Mouse (Mus musculus): ENCODE measurements around the gene Srarp. TPM values are rescaled to one million over a fixed set of nuclear protein-coding genes. Genes with fewer than 3 reads are reported as not detected.

Srarp gene
- total RNA-seq, 2 experiments from 2014 or later = 0.34 to 0.43 TPM

- intact Hi-C loops (cut with DNase I) = loop anchor here (5.0 kb wide), 1 partner anchor 444 kb away; no protein-coding TSS in a partner anchor
- DNase-seq = no peak
Observed at GRCm38 (mm10) chr4:141397861-141398260, 38.0 kb downstream of the Srarp start.

GRCm38 (mm10) chr4:141394751-141395150 is 41.2 kb downstream of the Srarp start:
- DNase-seq = no peak
- intact Hi-C loops (cut with DNase I) = loop anchor here (5.0 kb wide), 1 partner anchor 448 kb away; no protein-coding TSS in a partner anchor

GRCm38 (mm10) chr4:141391293-141391692 is 44.6 kb downstream of the Srarp start:
- intact Hi-C loops (cut with DNase I) = no loop called here

GRCm38 (mm10) chr4:141389366-141390150 is 46.3 kb downstream of the Srarp start:
- intact Hi-C loops (cut with DNase I) = loop anchor here (5.0 kb wide), 1 partner anchor 183 kb away; no protein-coding TSS in a partner anchor
- DNase-seq = no peak

More at GRCm38 (mm10) chr4:141391293-141391692, 44.6 kb downstream of the Srarp start:
- DNase-seq = no peak

- no peak for DNase-seq
- intact Hi-C loops (cut with DNase I) = loop anchor here (5.0 kb wide), 1 partner anchor 184 kb away; no protein-coding TSS in a partner anchor
Observed at GRCm38 (mm10) chr4:141387933-141388332, 48.0 kb downstream of the Srarp start.

- intact Hi-C loops (cut with DNase I) = loop anchor here (5.0 kb wide), 1 partner anchor 185 kb away; no protein-coding TSS in a partner anchor
- peak; percentile 72 to 86 for DNase-seq
Observed at GRCm38 (mm10) chr4:141387093-141387784, 48.7 kb downstream of the Srarp start.

GRCm38 (mm10) chr4:141386150-141386549 is 49.8 kb downstream of the Srarp start:
- intact Hi-C loops (cut with DNase I) = loop anchor here (5.0 kb wide), 1 partner anchor 186 kb away; no protein-coding TSS in a partner anchor
- no peak for DNase-seq

- intact Hi-C loops (cut with DNase I) = loop anchor here (5.0 kb wide), 1 partner anchor 187 kb away; no protein-coding TSS in a partner anchor
- DNase-seq = peak in 1 of 2 experiments; percentile 60
Observed at GRCm38 (mm10) chr4:141385275-141385674, 50.6 kb downstream of the Srarp start.

Other genes starting within 250 kb of the Srarp start
- gene Rsg1, start 222.1 kb downstream of the Srarp start, total RNA-seq (2021) = under 1 TPM; 0.68 to 0.86 TPM
- 10 to 100 TPM; 20.7 TPM for gene Arhgef19, start 196.6 kb downstream of the Srarp start, total RNA-seq (2021)
- gene Epha2, start 134.9 kb downstream of the Srarp start, total RNA-seq (2021) = 1 to 10 TPM; 8.0 to 8.9 TPM
- under 1 TPM; 0.15 to 0.65 TPM for gene Fam131c, start 67.9 kb downstream of the Srarp start, total RNA-seq (2021)
- not detected for gene Clcnka, start 37.4 kb downstream of the Srarp start, total RNA-seq (2021)
- gene Clcnkb, start 20.1 kb downstream of the Srarp start, total RNA-seq (2021) = 1 to 10 TPM in 1 of 2 experiments, under 1 TPM in 1; 0.83 to 1.5 TPM
- 100 to 1,000 TPM; 760 to 902 TPM for gene Hspb7, start 15.3 kb downstream of the Srarp start, total RNA-seq (2021)
- 10 to 100 TPM; 20.8 to 21.2 TPM for gene Zbtb17, start 8.5 kb upstream of the Srarp start, total RNA-seq (2021)
- gene Spen, start 102.5 kb upstream of the Srarp start, total RNA-seq (2021) = 10 to 100 TPM; 33.8 to 34.0 TPM
- 100 to 1,000 TPM; 299 to 338 TPM for gene Fblim1, start 170.0 kb upstream of the Srarp start, total RNA-seq (2021)
- 10 to 100 TPM; 30.1 to 35.4 TPM for gene Tmem82, start 182.5 kb upstream of the Srarp start, total RNA-seq (2021)
- gene Slc25a34, start 187.7 kb upstream of the Srarp start, total RNA-seq (2021) = 100 to 1,000 TPM; 121 TPM
- gene Plekhm2, start 228.8 kb upstream of the Srarp start, total RNA-seq (2021) = 100 to 1,000 TPM; 101 to 103 TPM
- gene Rsc1a1, start 249.5 kb upstream of the Srarp start, total RNA-seq (2021) = not detected

All from heart, postnatal 14 days (tissue).